39 mouse cellular contexts compared by ENCODE assay signal in the genomic region with DNA sequence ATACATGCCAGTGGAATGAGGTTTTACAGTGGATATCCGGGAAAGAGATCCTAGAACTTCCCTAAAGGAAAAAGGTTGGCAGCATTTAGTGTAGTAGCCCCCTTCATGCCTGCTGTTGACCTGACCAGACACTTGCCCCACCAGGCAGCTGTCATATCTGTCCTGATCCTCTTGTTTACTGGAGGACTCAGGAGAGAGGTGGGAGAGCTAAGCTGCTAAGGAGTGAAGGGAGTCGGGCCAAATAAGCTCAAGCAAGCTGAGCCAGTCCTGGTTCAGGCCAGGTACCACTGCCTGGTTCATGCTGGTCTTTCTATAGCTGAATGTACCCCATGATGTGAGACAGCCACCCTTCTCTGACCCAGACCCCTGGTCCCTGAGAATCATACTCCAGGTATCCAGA. TPM values are rescaled to one million over a fixed set of nuclear protein-coding genes. Genes with fewer than 3 reads are reported as not detected.
"Had no signal": no experiment of that assay in that cellular context is flagged by ENCODE, and none has a peak within 500 bp of the region (broad histone marks: within the 10 kb centered on the region; RNA-seq: fewer than 3 reads in every experiment).

No protein-coding gene starts in this region.

- H3K4me3 ChIP-seq: left cerebral cortex, adult 2 months; limb, embryonic 10.5 days; limb, embryonic 12.5 days; limb, embryonic 13.5 days; limb, embryonic 15.5 days; liver, embryonic 12.5 days; liver, embryonic 13.5 days; liver, embryonic 15.5 days; lung, embryonic 15.5 days; megakaryocyte, embryonic 14.5 days; midbrain, embryonic 10.5 days; midbrain, embryonic 12.5 days; midbrain, embryonic 13.5 days; midbrain, embryonic 15.5 days had no signal

- H3K9me3 ChIP-seq: limb, embryonic 10.5 days; limb, embryonic 12.5 days; limb, embryonic 13.5 days; limb, embryonic 15.5 days; liver, embryonic 12.5 days; liver, embryonic 13.5 days; liver, embryonic 15.5 days; lung, embryonic 15.5 days; megakaryocyte, embryonic 14.5 days; midbrain, embryonic 10.5 days; midbrain, embryonic 12.5 days; midbrain, embryonic 13.5 days; midbrain, embryonic 15.5 days had no signal

- H3K27ac ChIP-seq: left cerebral cortex, adult 2 months; limb, embryonic 10.5 days; limb, embryonic 12.5 days; limb, embryonic 13.5 days; limb, embryonic 15.5 days; liver, embryonic 12.5 days; liver, embryonic 13.5 days; liver, embryonic 14.5 days; liver, embryonic 15.5 days; lung, embryonic 15.5 days; macrophage; midbrain, embryonic 10.5 days; midbrain, embryonic 12.5 days; midbrain, embryonic 13.5 days; midbrain, embryonic 15.5 days had no signal

- H3K9ac ChIP-seq: limb, embryonic 12.5 days; limb, embryonic 13.5 days; limb, embryonic 15.5 days; liver, embryonic 12.5 days; liver, embryonic 13.5 days; liver, embryonic 14.5 days; liver, embryonic 15.5 days; liver, postnatal 0 days; lung, embryonic 14.5 days; lung, embryonic 15.5 days; midbrain, embryonic 12.5 days; midbrain, embryonic 13.5 days; midbrain, embryonic 15.5 days had no signal

- H3K36me3 ChIP-seq: limb, embryonic 10.5 days; limb, embryonic 12.5 days; limb, embryonic 13.5 days; limb, embryonic 15.5 days; liver, embryonic 12.5 days; liver, embryonic 13.5 days; liver, embryonic 15.5 days; lung, embryonic 15.5 days; midbrain, embryonic 10.5 days; midbrain, embryonic 12.5 days; midbrain, embryonic 13.5 days; midbrain, embryonic 15.5 days had no signal

- DNase-seq: left cerebral cortex, postnatal 4 days; liver; liver, embryonic 13.5 days; liver, postnatal 0 days; lung, adult 18-20 months; lung, adult 2 months; lung, embryonic 14.5 days; lung, postnatal 10 days; lung, postnatal 36 days; midbrain, embryonic 14.5 days had no signal

- H3K27me3 ChIP-seq: midbrain, embryonic 15.5 days had no signal

- H3K4me2 ChIP-seq: limb, embryonic 12.5 days; limb, embryonic 13.5 days; limb, embryonic 15.5 days; liver, embryonic 11.5 days; liver, embryonic 12.5 days; liver, embryonic 13.5 days; liver, embryonic 15.5 days; lung, embryonic 14.5 days; lung, embryonic 15.5 days; midbrain, embryonic 11.5 days; midbrain, embryonic 12.5 days; midbrain, embryonic 13.5 days; midbrain, embryonic 15.5 days had no signal

- H3K4me1 ChIP-seq: limb, embryonic 10.5 days; limb, embryonic 12.5 days; limb, embryonic 13.5 days; limb, embryonic 15.5 days; lung, embryonic 15.5 days; midbrain, embryonic 10.5 days; midbrain, embryonic 12.5 days; midbrain, embryonic 13.5 days; midbrain, embryonic 15.5 days had no signal

RNA-seq across cellular contexts. Expression of a gene that starts 1.9 kb away (rescaled TPM):
- total RNA-seq: liver, adult 2 months; megakaryocyte progenitor cell, adult 5-6 weeks; megakaryocyte, adult 5-6 weeks; megakaryocyte-erythroid progenitor cell, adult 5-6 weeks; monocyte, adult 5-6 weeks had no signal
- polyA plus RNA-seq: limb, embryonic 10.5 days; limb, embryonic 11.5 days; limb, embryonic 12.5 days; limb, embryonic 13.5 days; limb, embryonic 15.5 days; liver, adult 2 months; liver, embryonic 11.5 days; liver, embryonic 12.5 days; liver, embryonic 13.5 days; liver, embryonic 14.5 days; liver, embryonic 15.5 days; liver, embryonic 16.5 days; liver, postnatal 0 days; lung, adult 2 months; lung, embryonic 14.5 days; lung, embryonic 15.5 days; lung, embryonic 16.5 days; lung, postnatal 0 days; macrophage; midbrain, embryonic 10.5 days; midbrain, embryonic 11.5 days; midbrain, embryonic 12.5 days; midbrain, embryonic 14.5 days had no signal

RNA-seq across cellular contexts. Expression of a gene that starts 16.4 kb away (rescaled TPM):
- total RNA-seq: liver, adult 2 months; megakaryocyte progenitor cell, adult 5-6 weeks; megakaryocyte, adult 5-6 weeks; megakaryocyte-erythroid progenitor cell, adult 5-6 weeks; monocyte, adult 5-6 weeks had no signal
- polyA plus RNA-seq: limb, embryonic 11.5 days; liver, adult 2 months; liver, embryonic 12.5 days; liver, embryonic 15.5 days; liver, embryonic 16.5 days; liver, postnatal 0 days; lung, postnatal 0 days; macrophage had no signal

RNA-seq across cellular contexts. Expression of a gene that starts 33.5 kb away (rescaled TPM):
- total RNA-seq: left cerebral cortex, adult 18-20 months; left cerebral cortex, postnatal 10 days; left cerebral cortex, postnatal 14 days; left cerebral cortex, postnatal 4 days; liver, adult 2 months; monocyte, adult 5-6 weeks had no signal
- polyA plus RNA-seq: macrophage; midbrain, embryonic 12.5 days; midbrain, embryonic 15.5 days had no signal
